Mouse (Mus musculus): Measurements from ENCODE around the gene Man2b1.
"Not testable (repeated sequence)": the region's sequence is repeated elsewhere in the genome, so short reads cannot be mapped to it uniquely, and the experiment has no call there.

Man2b1 gene

GRCm38 (mm10) chr8:85074167-85074566 lies 8.9 kb upstream of the Man2b1 start:
- DNase-seq, result no peak

GRCm38 (mm10) chr8:85074617-85075016 lies 8.5 kb upstream of the Man2b1 start:
- DNase-seq, result no peak

GRCm38 (mm10) chr8:85076001-85076400 lies 7.1 kb upstream of the Man2b1 start:
- DNase-seq, result peak; percentile 53

- DNase-seq, result peak; percentile 86
These were observed 6.1 kb upstream of the Man2b1 start for GRCm38 (mm10) chr8:85076993-85077392.

- no peak for DNase-seq
These were observed 2.9 kb upstream of the Man2b1 start for GRCm38 (mm10) chr8:85080214-85080531.

GRCm38 (mm10) chr8:85080532-85081215 lies 2.4 kb upstream of the Man2b1 start, which contains the start of gene Wdr83os:
Wdr83os (plus strand) TSS chr8:85080740.
- peak; percentile 69 for DNase-seq

GRCm38 (mm10) chr8:85081216-85081555 lies 1.9 kb upstream of the Man2b1 start, which contains the start of gene Wdr83:
Wdr83 (minus strand) TSS chr8:85081306.
- DNase-seq, result peak; percentile 39

GRCm38 (mm10) chr8:85082169-85082568 lies 901 bp upstream of the Man2b1 start:
- not testable (repeated sequence) for DNase-seq

GRCm38 (mm10) chr8:85084633-85085032 lies 1.6 kb downstream of the Man2b1 start:
- DNase-seq, result no peak

- DNase-seq, result no peak
These were observed 3.2 kb downstream of the Man2b1 start for GRCm38 (mm10) chr8:85086238-85086637.

- no peak for DNase-seq
These were observed 5.7 kb downstream of the Man2b1 start for GRCm38 (mm10) chr8:85088771-85089170.

- no peak for DNase-seq
These were observed 7.8 kb downstream of the Man2b1 start for GRCm38 (mm10) chr8:85090856-85091255.

- no peak for DNase-seq
These were observed 8.5 kb downstream of the Man2b1 start for GRCm38 (mm10) chr8:85091526-85092090.

- DNase-seq, result no peak
These were observed 12.0 kb downstream of the Man2b1 start for GRCm38 (mm10) chr8:85095051-85095450.

GRCm38 (mm10) chr8:85095566-85095965 lies 12.5 kb downstream of the Man2b1 start:
- DNase-seq, result no peak

GRCm38 (mm10) chr8:85096196-85096595 lies 13.1 kb downstream of the Man2b1 start:
- DNase-seq, result no peak

GRCm38 (mm10) chr8:85096850-85097249 lies 13.8 kb downstream of the Man2b1 start:
- no peak for DNase-seq

- DNase-seq, result no peak
These were observed 17.1 kb downstream of the Man2b1 start for GRCm38 (mm10) chr8:85100076-85100665.

- DNase-seq, result no peak
These were observed 30.2 kb downstream of the Man2b1 start for GRCm38 (mm10) chr8:85113241-85113640.

- no peak for DNase-seq
These were observed 32.4 kb downstream of the Man2b1 start for GRCm38 (mm10) chr8:85115501-85115900.

- DNase-seq, result no peak
These were observed 33.9 kb downstream of the Man2b1 start for GRCm38 (mm10) chr8:85116984-85117383.

- peak; percentile 93 for DNase-seq
These were observed 36.2 kb downstream of the Man2b1 start for GRCm38 (mm10) chr8:85119052-85119981.

GRCm38 (mm10) chr8:85120251-85120650 lies 37.2 kb downstream of the Man2b1 start:
- not testable (repeated sequence) for DNase-seq

Data from kidney, postnatal 14 days (tissue).